Mouse (Mus musculus) lung, embryonic 14.5 days (tissue): ENCODE data around the gene Slc7a6. TPM values are rescaled to one million over a fixed set of nuclear protein-coding genes. Genes with fewer than 3 reads are reported as not detected.

ENCODE experiments used
- ATAC-seq: fragments of 200-750 bp; cut with Nextera tagmentation; 2 replicates; pipeline ENCODE4 v1.8.0; 2017; ENCODE audit warnings: mild to moderate bottlenecking, moderate TSS enrichment, moderate library complexity; ENCODE audit not compliant: insufficient read depth
- DNase-seq: peaks from one replicate; pipeline ENCODE4 v3.0.0-alpha.2; 2015
- H3K27ac ChIP-seq: fragments of 300-500 bp; sonication (generic); 2 replicates; pipeline ENCODE4 v1.5.1; 2014; ENCODE audit warnings: low read depth, mild to moderate bottlenecking, moderate library complexity
- H3K27me3 ChIP-seq: fragments of 300-500 bp; sonication (generic); 2 replicates; pipeline ENCODE4 v1.6.1; 2014; ENCODE audit warnings: low read length, control low read depth; ENCODE audit not compliant: insufficient read depth
- H3K36me3 ChIP-seq: fragments of 300-500 bp; sonication (generic); 2 replicates; pipeline ENCODE4 v1.6.1; 2014; ENCODE audit warnings: control low read depth; ENCODE audit not compliant: insufficient read depth
- H3K4me1 ChIP-seq: fragments of 300-500 bp; sonication (generic); 2 replicates; pipeline ENCODE4 v1.6.1; 2014; ENCODE audit warnings: antibody characterized with exemption, control low read depth; ENCODE audit not compliant: insufficient read depth
- H3K4me2 ChIP-seq: fragments of 300-500 bp; sonication (generic); 2 replicates; pipeline ENCODE4 v1.6.1; 2014; ENCODE audit warnings: mild to moderate bottlenecking
- H3K4me3 ChIP-seq: fragments of 300-500 bp; sonication (generic); 2 replicates; pipeline ENCODE4 v1.5.1; 2014; ENCODE audit warnings: low read depth, low read length
- H3K9ac ChIP-seq: fragments of 300-500 bp; sonication (generic); 2 replicates; pipeline ENCODE4 v1.6.1; 2014
- H3K9me3 ChIP-seq: fragments of 300-500 bp; sonication (generic); 2 replicates; pipeline ENCODE4 v1.6.1; 2016; ENCODE audit warnings: low read depth, low read length, control low read depth
- CTCF ChIP-seq: IDR thresholded peaks from 2 replicates; pipeline ENCODE4 v1.5.1; 2016; ENCODE audit warnings: antibody characterized with exemption, low read depth
- WGBS: fragments of 180-500 bp; shearing (Covaris S2); extraction: QIAGEN DNeasy Blood & Tissue Kit; methylation state at CpG from one replicate; pipeline ENCODE4 v1.1.7; 2014; 5-methylcytosine and 5-hydroxymethylcytosine counted together
- polyA plus RNA-seq: library from polyadenylated mRNA; unstranded; fragments of >200 nt; fragmentation: Nextera tagmentation; extraction: Ambion mirVana; gene quantifications from 2 replicates; pipeline ENCODE4 v1.2.1, GENCODE M21; 2014

The Slc7a6 gene
- polyA plus RNA-seq, 1 experiment from 2014 or later: 85.0 TPM

- peak; percentile 85 for TF ChIP-seq CTCF
- no peak overlapping the region for H3K4me3 ChIP-seq
- no peaks in the 10 kb centered on the region for H3K27me3 ChIP-seq
- ATAC-seq: no peak
- H3K4me2 ChIP-seq: no peak overlapping the region
- H3K27ac ChIP-seq: no peak overlapping the region
- H3K36me3 ChIP-seq: peaks cover 40% of the 10 kb centered on the region
- DNase-seq: peak; percentile 86
- WGBS: 47% methylated on average over 4 of the region's 4 CpGs
- H3K4me1 ChIP-seq: peaks cover 2% of the 10 kb centered on the region; the same call in 1 of the 2 replicates
- no peaks in the 10 kb centered on the region for H3K9me3 ChIP-seq
- H3K9ac ChIP-seq: no peak overlapping the region
These were observed 3.2 kb upstream of the Slc7a6 start for GRCm38 (mm10) chr8:106165460-106165859.

DNA sequence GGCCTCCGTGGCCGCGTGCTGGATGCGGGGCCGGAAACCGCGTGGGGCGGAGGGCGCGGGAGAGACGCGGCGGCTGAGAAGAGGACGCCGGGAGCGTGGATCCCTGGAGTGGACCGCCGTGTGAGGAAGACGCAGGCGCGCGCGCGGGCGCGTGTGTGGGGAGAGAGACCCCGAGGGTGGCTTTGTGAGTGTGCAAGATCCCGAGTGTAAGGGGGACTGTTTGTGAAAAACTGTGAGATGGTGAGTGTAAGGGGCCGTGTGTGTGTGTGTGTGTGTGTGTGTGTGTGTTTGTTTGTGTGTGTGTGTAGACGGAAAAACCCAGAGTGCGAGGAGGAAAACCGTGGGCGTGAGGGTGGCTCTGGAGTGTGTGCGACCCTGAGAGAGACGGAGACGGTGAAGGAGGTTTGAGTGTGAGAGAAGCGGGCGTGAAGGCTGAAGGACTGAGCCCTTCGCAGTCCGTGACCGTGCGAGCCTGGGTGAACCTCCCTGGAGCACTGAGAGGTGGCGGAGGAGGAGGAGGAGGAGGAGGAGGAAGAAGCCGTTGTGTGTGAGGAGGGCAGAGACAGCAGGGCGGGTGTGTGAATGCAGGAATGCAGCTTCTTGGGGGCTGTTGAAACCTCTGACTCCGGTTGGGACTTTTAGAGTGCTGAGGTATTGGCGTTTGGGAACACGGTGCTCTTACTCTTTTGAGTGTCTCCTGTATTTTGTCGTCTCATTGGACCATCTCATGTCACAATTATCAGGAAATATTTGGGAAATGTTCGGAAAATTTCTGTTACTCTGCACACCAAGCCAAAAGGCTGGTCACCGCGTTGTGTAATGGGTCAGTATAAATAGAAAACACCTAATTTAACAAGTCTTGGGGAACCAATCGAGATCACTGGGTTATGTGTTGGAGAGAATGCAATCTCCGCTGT lies 618 bp downstream of the Slc7a6 start:
- Histone ChIP-seq H3K4me3 (peak overlapping the region; percentile 84), H3K4me1 (peaks cover 2% of the 10 kb centered on the region; the same call in 1 of the 2 replicates), H3K4me2 (peak overlapping the region; percentile 93), H3K27ac (peak overlapping the region; percentile 89), H3K9me3 (no peaks in the 10 kb centered on the region), H3K27me3 (no peaks in the 10 kb centered on the region), H3K36me3 (0 out of 2 replicates have a peak, but pooled peaks cover 4% of the 10 kb centered on the region), H3K9ac (peak overlapping the region; percentile 88)
- TF ChIP-seq CTCF: no peak
- ATAC-seq (peak; percentile 69), DNase-seq (peak; percentile 59)
- WGBS: under 1% methylated on average over 53 of the region's 54 CpGs

DNA sequence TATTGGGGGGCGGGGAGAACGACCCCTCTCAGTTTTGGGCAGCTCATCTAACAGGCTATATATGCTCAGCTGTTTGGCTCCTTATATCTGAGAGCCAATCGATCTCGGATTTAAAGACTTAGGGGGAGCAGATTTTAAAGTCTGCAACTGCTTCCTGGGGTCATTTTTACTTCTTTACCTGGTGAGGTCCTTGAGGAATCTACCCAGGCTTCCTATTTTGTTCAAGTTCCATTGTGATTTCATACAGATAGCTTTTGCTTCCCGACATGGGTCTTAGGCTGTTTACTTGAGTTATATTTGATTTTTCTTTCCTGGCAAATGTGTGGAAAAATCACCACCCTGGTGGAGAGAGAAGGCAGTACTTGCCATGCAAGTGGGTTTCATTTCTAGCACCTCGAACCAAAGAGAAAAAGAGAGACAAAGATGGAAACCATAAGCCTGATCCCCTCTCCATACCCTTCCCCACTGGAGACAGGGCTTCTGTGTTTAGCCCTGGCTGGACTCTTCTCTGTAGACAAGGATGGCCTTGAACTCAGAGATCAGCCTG lies 1.4 kb downstream of the Slc7a6 start:
- 23% methylated on average over 6 of the region's 6 CpGs for WGBS
- peak overlapping the region; percentile 88 for H3K9ac ChIP-seq
- H3K4me1 ChIP-seq: peaks cover 2% of the 10 kb centered on the region; the same call in 1 of the 2 replicates
- peak; percentile 38; the same call in 1 of the 2 replicates for TF ChIP-seq CTCF
- ATAC-seq: no peak
- peak overlapping the region; percentile 93 for H3K4me2 ChIP-seq
- H3K36me3 ChIP-seq: no peaks in the 10 kb centered on the region
- peak overlapping the region; percentile 84 for H3K4me3 ChIP-seq
- H3K27ac ChIP-seq: no peak overlapping the region
- H3K9me3 ChIP-seq: no peaks in the 10 kb centered on the region
- H3K27me3 ChIP-seq: no peaks in the 10 kb centered on the region
- DNase-seq: peak; percentile 17

DNA sequence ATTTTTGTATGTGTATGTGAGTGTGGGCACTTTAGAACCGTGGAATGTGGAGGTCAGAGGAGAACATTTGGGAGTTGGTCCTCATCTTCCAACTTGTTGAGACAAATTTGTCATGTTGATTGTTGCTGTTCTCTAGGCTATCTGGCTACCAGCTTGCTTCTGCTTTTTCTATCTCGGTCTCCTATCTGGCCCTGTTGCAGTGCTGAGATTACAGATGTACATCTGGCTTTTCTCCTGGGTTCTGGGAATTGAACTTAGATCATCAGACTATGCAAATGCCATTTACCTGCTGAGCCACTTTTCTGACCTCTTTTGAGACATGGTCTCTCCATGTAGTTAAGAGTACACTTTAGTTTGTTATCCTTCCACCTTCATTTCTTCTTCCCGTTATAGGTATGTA lies 4.9 kb downstream of the Slc7a6 start:
- WGBS: 87% methylated on average over 3 of the region's 3 CpGs
- H3K4me2 ChIP-seq: no peak overlapping the region

DNA sequence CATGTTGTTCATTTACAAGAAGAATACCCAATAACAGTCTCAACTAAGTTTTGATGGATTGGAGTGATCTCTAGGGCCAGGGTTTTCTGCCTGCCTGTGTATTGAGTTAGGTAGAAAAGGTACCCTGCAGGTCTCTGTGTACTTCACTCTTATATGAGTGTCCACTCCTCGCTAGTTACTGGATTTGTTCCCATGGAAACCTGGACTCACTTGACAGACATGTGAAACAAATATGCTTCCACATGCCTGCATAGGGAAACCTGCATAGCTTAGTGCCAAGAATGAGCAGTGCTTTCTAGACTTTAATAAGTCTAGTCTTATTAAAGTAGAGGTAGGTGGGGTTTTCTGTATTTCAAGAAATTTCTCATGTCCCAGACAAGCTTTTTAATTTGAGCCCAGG lies 8.2 kb downstream of the Slc7a6 start:
- ATAC-seq (peak; percentile 73; the same call in 1 of the 2 replicates), DNase-seq (peak; percentile 57)
- no peak overlapping the region for H3K9ac ChIP-seq
- H3K4me1 ChIP-seq: peaks cover 3% of the 10 kb centered on the region; the same call in 1 of the 2 replicates
- WGBS: 18% methylated on average over 1 of the region's 1 CpGs
- TF ChIP-seq CTCF: no peak
- no peaks in the 10 kb centered on the region for H3K9me3 ChIP-seq
- no peak overlapping the region for H3K4me2 ChIP-seq
- no peaks in the 10 kb centered on the region for H3K27me3 ChIP-seq
- H3K36me3 ChIP-seq: peaks cover 9% of the 10 kb centered on the region; the same call in 1 of the 2 replicates
- no peak overlapping the region for H3K4me3 ChIP-seq
- H3K27ac ChIP-seq: peak overlapping the region; percentile 24; the same call in 1 of the 2 replicates

More for the DNA sequence above, 4.9 kb downstream of the Slc7a6 start:
- TF ChIP-seq CTCF: no peak
- peaks cover 5% of the 10 kb centered on the region; the same call in 1 of the 2 replicates for H3K4me1 ChIP-seq
- H3K9ac ChIP-seq: no peak overlapping the region
- DNase-seq (no peak), ATAC-seq (no peak)
- no peak overlapping the region for H3K4me3 ChIP-seq
- H3K27ac ChIP-seq: no peak overlapping the region
- no peaks in the 10 kb centered on the region for H3K36me3 ChIP-seq
- H3K27me3 ChIP-seq: no peaks in the 10 kb centered on the region
- H3K9me3 ChIP-seq: no peaks in the 10 kb centered on the region

GRCm38 (mm10) chr8:106177594-106177993 lies 8.9 kb downstream of the Slc7a6 start:
- Histone ChIP-seq H3K4me1 (peaks cover 3% of the 10 kb centered on the region; the same call in 1 of the 2 replicates), H3K27ac (0 out of 2 replicates have a peak overlapping the region, but pooled peaks have one; percentile 2), H3K9me3 (no peaks in the 10 kb centered on the region), H3K4me2 (no peak overlapping the region), H3K9ac (no peak overlapping the region), H3K36me3 (peaks cover 10% of the 10 kb centered on the region; the same call in 1 of the 2 replicates), H3K27me3 (no peaks in the 10 kb centered on the region), H3K4me3 (no peak overlapping the region)
- 37% methylated on average over 1 of the region's 1 CpGs for WGBS
- no peak for ATAC-seq
- TF ChIP-seq CTCF: no peak
- no peak for DNase-seq

GRCm38 (mm10) chr8:106178428-106178827 lies 9.8 kb downstream of the Slc7a6 start:
- DNase-seq (peak; percentile 32), ATAC-seq (no peak)
- no peak for TF ChIP-seq CTCF
- Histone ChIP-seq H3K27ac (peak overlapping the region; percentile 67), H3K27me3 (no peaks in the 10 kb centered on the region), H3K4me2 (no peak overlapping the region; the same call in 1 of the 2 replicates), H3K36me3 (peaks cover 11% of the 10 kb centered on the region; the same call in 1 of the 2 replicates), H3K4me1 (peaks cover 3% of the 10 kb centered on the region; the same call in 1 of the 2 replicates), H3K9ac (no peak overlapping the region), H3K4me3 (no peak overlapping the region), H3K9me3 (no peaks in the 10 kb centered on the region)
- 20% methylated on average over 2 of the region's 2 CpGs for WGBS
